Mouse (Mus musculus) bone marrow macrophage, adult 2 months (primary cell): ENCODE results near the gene Trmt2a.

Experiments
- CTCF ChIP-seq: IDR thresholded peaks from 2 replicates; pipeline ENCODE4 v1.5.1; 2012; ENCODE audit warnings: low read depth, mild to moderate bottlenecking, low read length, moderate library complexity
- POLR2A ChIP-seq: IDR thresholded peaks from 2 replicates; pipeline ENCODE4 v1.6.1; 2012; ENCODE audit warnings: mild to moderate bottlenecking, low read depth, low read length, borderline replicate concordance

DNA sequence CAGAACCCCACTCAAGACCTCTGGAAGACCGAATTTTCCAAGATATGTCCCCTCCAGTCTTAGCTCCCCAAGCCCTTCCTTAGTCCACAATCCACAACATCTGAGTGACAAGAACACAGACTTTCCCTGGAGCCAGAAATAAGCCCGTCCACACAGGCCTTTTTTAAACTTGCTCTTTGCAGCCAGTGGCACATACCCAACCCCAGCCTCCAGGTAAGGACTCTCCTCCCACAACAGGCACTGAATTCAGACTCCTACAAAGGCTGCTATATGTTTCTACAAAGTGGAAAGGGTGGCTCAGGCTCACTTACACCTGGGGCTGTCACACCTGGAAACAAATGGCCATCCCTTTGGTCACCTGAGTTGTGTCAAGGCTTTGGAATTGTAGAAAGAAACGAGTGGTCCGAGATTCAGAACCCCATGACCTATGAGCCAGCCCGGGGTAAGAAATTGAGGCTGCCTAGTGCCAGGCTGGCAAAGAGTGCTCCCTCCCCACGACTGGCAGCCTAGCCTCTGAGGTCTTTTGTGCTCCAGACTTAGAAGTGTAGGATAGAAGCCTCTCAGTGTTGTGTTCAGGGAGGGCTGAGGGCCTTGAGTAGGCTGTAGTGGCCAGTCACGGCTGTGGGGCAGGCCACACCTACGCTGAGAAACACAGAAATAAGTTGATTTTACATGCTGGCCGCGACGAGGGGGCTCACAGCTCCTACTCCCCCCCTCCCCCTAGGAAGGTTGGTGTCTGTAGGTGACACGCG is 14.4 kb upstream of the Trmt2a start:
- TF ChIP-seq POLR2A: no peak
- no peak for TF ChIP-seq CTCF
